Mouse (Mus musculus) embryonic facial prominence, embryonic 11.5 days (tissue): Measurements from ENCODE around the gene Zswim4. TPM values are rescaled to one million over a fixed set of nuclear protein-coding genes. Genes with fewer than 3 reads are reported as not detected.

Experiments
- ATAC-seq: fragments of 200-750 bp; cut with Nextera tagmentation; replicated peaks from 2 replicates; pipeline ENCODE4 v1.8.0; 2017; ENCODE audit warnings: low read depth; ENCODE audit not compliant: insufficient number of reproducible peaks, low FRiP score, low TSS enrichment
- DNase-seq: peaks from one replicate; pipeline ENCODE4 v3.0.0-alpha.2; 2015; ENCODE audit warnings: low spot score
- H3K27ac ChIP-seq: fragments of 300-500 bp; sonication (generic); replicated peaks from 2 replicates; pipeline ENCODE4 v1.5.1; 2014; ENCODE audit warnings: mild to moderate bottlenecking, low read depth, low read length, control low read depth
- H3K27me3 ChIP-seq: fragments of 300-500 bp; sonication (generic); 2 replicates; pipeline ENCODE4 v1.6.1; 2014; ENCODE audit warnings: mild to moderate bottlenecking, low read length, moderate library complexity, mixed read lengths; ENCODE audit not compliant: control insufficient read depth, insufficient read depth
- H3K36me3 ChIP-seq: fragments of 300-500 bp; sonication (generic); replicated peaks from 2 replicates; pipeline ENCODE4 v1.6.1; 2014; ENCODE audit warnings: low read depth, mild to moderate bottlenecking, low read length, moderate library complexity, mixed read lengths; ENCODE audit not compliant: control insufficient read depth, insufficient read depth
- H3K4me1 ChIP-seq: fragments of 300-500 bp; sonication (generic); 2 replicates; pipeline ENCODE4 v1.6.1; 2014; ENCODE audit warnings: low read length, mixed read lengths; ENCODE audit not compliant: control insufficient read depth, insufficient read depth
- H3K4me2 ChIP-seq: fragments of 300-500 bp; sonication (generic); 2 replicates; pipeline ENCODE4 v1.6.1; 2014; ENCODE audit warnings: low read depth, mild to moderate bottlenecking, control low read depth, low read length, moderate library complexity
- H3K4me3 ChIP-seq: fragments of 300-500 bp; sonication (generic); 2 replicates; pipeline ENCODE4 v1.5.1; 2014; ENCODE audit warnings: low read depth, low read length, control low read depth
- H3K9ac ChIP-seq: fragments of 300-500 bp; sonication (generic); replicated peaks from 2 replicates; pipeline ENCODE4 v1.6.1; 2014; ENCODE audit warnings: mild to moderate bottlenecking, control low read depth, low read length
- H3K9me3 ChIP-seq: fragments of 300-500 bp; sonication (generic); replicated peaks from 2 replicates; pipeline ENCODE4 v1.6.1; 2016; ENCODE audit warnings: mild to moderate bottlenecking, low read length, inconsistent platforms, mixed read lengths; ENCODE audit not compliant: control insufficient read depth
- WGBS: fragments of 180-500 bp; shearing (Covaris S2); extraction: QIAGEN DNeasy Blood & Tissue Kit; methylation state at CpG from one replicate; pipeline ENCODE4 v1.1.7; 2014; 5-methylcytosine and 5-hydroxymethylcytosine counted together
- polyA plus RNA-seq: library from polyadenylated mRNA; unstranded; fragments of >200 nt; fragmentation: Nextera tagmentation; extraction: Ambion mirVana; gene quantifications from 2 replicates; pipeline ENCODE4 v1.2.1, GENCODE M21; 2014

Gene Zswim4
- polyA plus RNA-seq, 1 experiment from 2014 or later, result 15.3 TPM

GRCm38 (mm10) chr8:84208381-84209380 lies 28.2 kb downstream of the Zswim4 start:
- WGBS, result 49% methylated on average over 17 of the region's 17 CpGs
- Histone ChIP-seq H3K9ac (no peak overlapping the region; the same call in 1 of the 2 replicates), H3K4me3 (no peak overlapping the region), H3K27ac (no peak overlapping the region), H3K36me3 (peaks cover 16% of the 10 kb centered on the region), H3K4me2 (no peak overlapping the region), H3K27me3 (no peaks in the 10 kb centered on the region), H3K4me1 (no peaks in the 10 kb centered on the region; the same call in 1 of the 2 replicates), H3K9me3 (no peaks in the 10 kb centered on the region)
- DNase-seq (no peak), ATAC-seq (no peak)

GRCm38 (mm10) chr8:84207811-84208210 lies 29.0 kb downstream of the Zswim4 start:
- no peak overlapping the region; the same call in 1 of the 2 replicates for H3K9ac ChIP-seq
- no peak for ATAC-seq
- no peak for DNase-seq
- H3K4me1 ChIP-seq, result no peaks in the 10 kb centered on the region; the same call in 1 of the 2 replicates
- no peaks in the 10 kb centered on the region for H3K27me3 ChIP-seq
- peaks cover 14% of the 10 kb centered on the region for H3K36me3 ChIP-seq
- WGBS, result 62% methylated on average over 7 of the region's 7 CpGs
- H3K4me2 ChIP-seq, result no peak overlapping the region
- H3K9me3 ChIP-seq, result no peaks in the 10 kb centered on the region
- H3K4me3 ChIP-seq, result no peak overlapping the region
- H3K27ac ChIP-seq, result no peak overlapping the region

GRCm38 (mm10) chr8:84206666-84207065 lies 30.2 kb downstream of the Zswim4 start:
- Histone ChIP-seq H3K4me3 (no peak overlapping the region), H3K36me3 (peaks cover 6% of the 10 kb centered on the region), H3K4me1 (no peaks in the 10 kb centered on the region; the same call in 1 of the 2 replicates), H3K27me3 (no peaks in the 10 kb centered on the region), H3K9me3 (no peaks in the 10 kb centered on the region), H3K9ac (no peak overlapping the region), H3K27ac (no peak overlapping the region), H3K4me2 (no peak overlapping the region)
- no peak for ATAC-seq
- no peak for DNase-seq
- 90% methylated on average over 3 of the region's 3 CpGs for WGBS

- H3K9me3 ChIP-seq, result no peaks in the 10 kb centered on the region
- H3K27me3 ChIP-seq, result no peaks in the 10 kb centered on the region
- no peak for DNase-seq
- H3K27ac ChIP-seq, result no peak overlapping the region
- no peak overlapping the region for H3K4me3 ChIP-seq
- no peaks in the 10 kb centered on the region for H3K36me3 ChIP-seq
- peaks cover 7% of the 10 kb centered on the region for H3K4me1 ChIP-seq
- no peak for ATAC-seq
- 90% methylated on average over 5 of the region's 5 CpGs for WGBS
- no peak overlapping the region for H3K4me2 ChIP-seq
- H3K9ac ChIP-seq, result no peak overlapping the region
Measured at GRCm38 (mm10) chr8:84205073-84205472, 31.8 kb downstream of the Zswim4 start.

- Histone ChIP-seq H3K4me1 (peaks cover 10% of the 10 kb centered on the region), H3K27me3 (no peaks in the 10 kb centered on the region), H3K27ac (peak overlapping the region; percentile 31), H3K9ac (peak overlapping the region; percentile 60), H3K9me3 (no peaks in the 10 kb centered on the region), H3K4me3 (peak overlapping the region; percentile 35), H3K4me2 (peak overlapping the region; percentile 49), H3K36me3 (no peaks in the 10 kb centered on the region)
- DNase-seq (no peak), ATAC-seq (no peak)
- 54% methylated on average over 13 of the region's 13 CpGs for WGBS
Measured at GRCm38 (mm10) chr8:84203975-84204772, 32.7 kb downstream of the Zswim4 start.

- 10% methylated on average over 34 of the region's 34 CpGs for WGBS
- Histone ChIP-seq H3K4me1 (peaks cover 16% of the 10 kb centered on the region), H3K4me3 (peak overlapping the region; percentile 35), H3K36me3 (no peaks in the 10 kb centered on the region), H3K9ac (peak overlapping the region; percentile 60), H3K27me3 (no peaks in the 10 kb centered on the region), H3K27ac (peak overlapping the region; percentile 31), H3K9me3 (no peaks in the 10 kb centered on the region), H3K4me2 (peak overlapping the region; percentile 49)
- DNase-seq (peak; percentile 81), ATAC-seq (peak; percentile 27; the same call in 1 of the 2 replicates)
Measured at GRCm38 (mm10) chr8:84202938-84203917, 33.6 kb downstream of the Zswim4 start.

GRCm38 (mm10) chr8:84202466-84202865 lies 34.4 kb downstream of the Zswim4 start:
- Histone ChIP-seq H3K36me3 (no peaks in the 10 kb centered on the region), H3K4me1 (peaks cover 16% of the 10 kb centered on the region), H3K4me2 (peak overlapping the region; percentile 16), H3K4me3 (no peak overlapping the region), H3K27ac (no peak overlapping the region), H3K9ac (no peak overlapping the region), H3K27me3 (no peaks in the 10 kb centered on the region), H3K9me3 (no peaks in the 10 kb centered on the region)
- ATAC-seq (no peak), DNase-seq (no peak)
- WGBS, result 85% methylated on average over 9 of the region's 9 CpGs
